Mouse (Mus musculus): ENCODE data around the gene Opcml.

The Opcml gene

GRCm38 (mm10) chr9:28247742-28248503 lies 457.3 kb downstream of the Opcml start:
- no peak for DNase-seq (ENCODE audit: low read depth, low spot score)

- DNase-seq (ENCODE audit: low read depth, low spot score) = no peak
Measured at GRCm38 (mm10) chr9:28251341-28251740, 460.8 kb downstream of the Opcml start.

GRCm38 (mm10) chr9:28255128-28255904 lies 464.7 kb downstream of the Opcml start:
- no peak for DNase-seq (ENCODE audit: low read depth, low spot score)

GRCm38 (mm10) chr9:28255905-28256268 lies 465.3 kb downstream of the Opcml start:
- no peak for DNase-seq (ENCODE audit: low read depth, low spot score)

GRCm38 (mm10) chr9:28261078-28261753 lies 470.6 kb downstream of the Opcml start:
- peak; percentile 33 for DNase-seq (ENCODE audit: low read depth, low spot score)

- no peak for DNase-seq (ENCODE audit: low read depth, low spot score)
Measured at GRCm38 (mm10) chr9:28262021-28262420, 471.4 kb downstream of the Opcml start.

GRCm38 (mm10) chr9:28262896-28263295 lies 472.3 kb downstream of the Opcml start:
- no peak for DNase-seq (ENCODE audit: low read depth, low spot score)

- DNase-seq (ENCODE audit: low read depth, low spot score) = no peak
Measured at GRCm38 (mm10) chr9:28264761-28265160, 474.2 kb downstream of the Opcml start.

GRCm38 (mm10) chr9:28273816-28274215 lies 483.2 kb downstream of the Opcml start:
- no peak for DNase-seq (ENCODE audit: low read depth, low spot score)

- DNase-seq (ENCODE audit: low read depth, low spot score) = no peak
Measured at GRCm38 (mm10) chr9:28278555-28278954, 488.0 kb downstream of the Opcml start.

GRCm38 (mm10) chr9:28281025-28281424 lies 490.4 kb downstream of the Opcml start:
- DNase-seq (ENCODE audit: low read depth, low spot score) = no peak

GRCm38 (mm10) chr9:28281571-28281970 lies 491.0 kb downstream of the Opcml start:
- DNase-seq (ENCODE audit: low read depth, low spot score) = no peak

- no peak for DNase-seq (ENCODE audit: low read depth, low spot score)
Measured at GRCm38 (mm10) chr9:28285016-28285415, 494.4 kb downstream of the Opcml start.

GRCm38 (mm10) chr9:28286384-28286783 lies 495.8 kb downstream of the Opcml start:
- no peak for DNase-seq (ENCODE audit: low read depth, low spot score)

GRCm38 (mm10) chr9:28287485-28287884 lies 496.9 kb downstream of the Opcml start:
- no peak for DNase-seq (ENCODE audit: low read depth, low spot score)

GRCm38 (mm10) chr9:28289696-28290330 lies 499.2 kb downstream of the Opcml start:
- DNase-seq (ENCODE audit: low read depth, low spot score) = no peak

GRCm38 (mm10) chr9:28303659-28304058 lies 513.1 kb downstream of the Opcml start:
- DNase-seq (ENCODE audit: low read depth, low spot score) = no peak

- DNase-seq (ENCODE audit: low read depth, low spot score) = no peak
Measured at GRCm38 (mm10) chr9:28306364-28307121, 516.0 kb downstream of the Opcml start.

GRCm38 (mm10) chr9:28307122-28307430 lies 516.5 kb downstream of the Opcml start:
- no peak for DNase-seq (ENCODE audit: low read depth, low spot score)

GRCm38 (mm10) chr9:28307481-28308050 lies 517.0 kb downstream of the Opcml start:
- DNase-seq (ENCODE audit: low read depth, low spot score) = no peak

- no peak for DNase-seq (ENCODE audit: low read depth, low spot score)
Measured at GRCm38 (mm10) chr9:28317881-28318280, 527.3 kb downstream of the Opcml start.
